Mouse (Mus musculus) embryonic fibroblast, embryonic 13.5 days (primary cell): ENCODE measurements at regions not wholly inside any gene's neighbourhood (a gene's known extent, or its start where the extent isn't known, plus 50 kb on each side); places are given as distances from the start of the nearest gene placed in this dataset.
A peak's percentile ranks its signal among the peaks of the same experiment; 100 is the strongest.

Source experiments
- CTCF ChIP-seq: IDR thresholded peaks from 2 replicates; pipeline ENCODE4 v1.5.1; 2011; ENCODE audit warnings: mild to moderate bottlenecking, control low read depth, low read length, moderate library complexity, borderline replicate concordance; ENCODE audit not compliant: insufficient read depth
- POLR2A ChIP-seq: IDR thresholded peaks from 2 replicates; pipeline ENCODE4 v1.6.1; 2011; ENCODE audit warnings: low read depth, mild to moderate bottlenecking, control low read depth, low read length, moderate library complexity

- TF ChIP-seq CTCF (peak; percentile 51), POLR2A (no peak)
Observed at GRCm38 (mm10) chr9:43920053-43920754, 123.0 kb upstream of the Thy1 start.
